Mouse (Mus musculus) ES-E14 (cell line): ENCODE results near the gene Cxcl1.

Experiments
- CHD2 ChIP-seq: IDR thresholded peaks from 2 replicates; pipeline ENCODE4 v1.6.1; 2014; ENCODE audit warnings: mild to moderate bottlenecking, low read depth, low read length, inconsistent platforms
- MAFK ChIP-seq: IDR thresholded peaks from 2 replicates; pipeline ENCODE4 v1.6.1; 2014; ENCODE audit warnings: mild to moderate bottlenecking, low read depth, low read length, inconsistent platforms; ENCODE audit not compliant: insufficient read depth
- ZC3H11A ChIP-seq: IDR thresholded peaks from 2 replicates; pipeline ENCODE4 v1.6.1; 2012; ENCODE audit warnings: low read depth, mild to moderate bottlenecking, inconsistent platforms, low read length, borderline replicate concordance
- ZNF384 ChIP-seq: IDR thresholded peaks from 2 replicates; pipeline ENCODE4 v1.6.1; 2012; ENCODE audit warnings: low read depth, low read length, inconsistent platforms

- no peak for TF ChIP-seq ZNF384
- TF ChIP-seq MAFK = no peak
- TF ChIP-seq CHD2 = no peak
- no peak for TF ChIP-seq ZC3H11A
Observed at GRCm38 (mm10) chr5:90861876-90862375, 29.1 kb upstream of the Cxcl1 start.
